Comparison of ENCODE assay signal across 1 mouse cellular context in the genomic region with DNA sequence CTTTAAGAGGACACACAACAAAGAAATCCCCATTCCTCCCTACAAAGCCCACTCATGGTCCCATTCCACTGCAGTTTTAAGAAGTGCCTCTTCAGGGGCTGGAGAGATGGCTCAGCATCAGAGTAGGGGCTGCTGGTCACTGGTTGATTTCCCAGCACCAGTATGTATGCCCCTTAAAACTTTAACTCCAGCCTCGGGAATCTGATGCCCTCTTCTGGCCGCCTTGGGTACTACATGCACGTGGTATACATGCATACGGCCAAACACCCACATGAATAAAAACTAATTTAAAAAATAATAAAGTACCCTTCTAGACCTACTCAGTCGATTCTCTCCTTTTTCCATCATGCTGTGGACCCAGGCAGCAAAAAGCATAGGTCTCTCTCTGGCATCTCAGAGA.
TF ChIP-seq lines count a peak whose summit lies in the region.

No protein-coding gene starts in this region.

TF ChIP-seq in CH12.LX, 34 proteins besides CTCF, POLR2A, EP300 and RAD21 (continued from another document):
- TF ChIP-seq MXI1 (IDR thresholded peaks at IDR 0.05; ENCODE audit: low read depth, low read length) (no peak), USF2 (conservative IDR thresholded peaks at IDR 0.05; ENCODE audit: low read depth, low read length) (no peak)
